Mouse (Mus musculus) midbrain, embryonic 15.5 days (tissue): ENCODE results near the gene Nhlh1. TPM values are rescaled to one million over a fixed set of nuclear protein-coding genes. Genes with fewer than 3 reads are reported as not detected.

Experiments used
- ATAC-seq: fragments of 200-750 bp; cut with Nextera tagmentation; replicated peaks from 2 replicates; pipeline ENCODE4 v1.8.0; 2017; ENCODE audit warnings: moderate TSS enrichment
- H3K27ac ChIP-seq: fragments of 300-500 bp; sonication (generic); 2 replicates; pipeline ENCODE4 v1.5.1; 2015; ENCODE audit warnings: mild to moderate bottlenecking, inconsistent platforms
- H3K27me3 ChIP-seq: fragments of 300-500 bp; sonication (generic); replicated peaks from 2 replicates; pipeline ENCODE4 v1.6.1; 2015; ENCODE audit warnings: inconsistent platforms
- H3K36me3 ChIP-seq: fragments of 300-500 bp; sonication (generic); replicated peaks from 2 replicates; pipeline ENCODE4 v1.6.1; 2015; ENCODE audit warnings: inconsistent platforms
- H3K4me1 ChIP-seq: fragments of 300-500 bp; sonication (generic); 2 replicates; pipeline ENCODE4 v1.6.1; 2015; ENCODE audit warnings: inconsistent platforms
- H3K4me2 ChIP-seq: fragments of 300-500 bp; sonication (generic); 2 replicates; pipeline ENCODE4 v1.6.1; 2015; ENCODE audit warnings: inconsistent platforms, mild to moderate bottlenecking, moderate library complexity
- H3K4me3 ChIP-seq: fragments of 300-500 bp; sonication (generic); 2 replicates; pipeline ENCODE4 v1.5.1; 2015; ENCODE audit warnings: mild to moderate bottlenecking, inconsistent platforms
- H3K9ac ChIP-seq: fragments of 300-500 bp; sonication (generic); 2 replicates; pipeline ENCODE4 v1.6.1; 2015; ENCODE audit warnings: mild to moderate bottlenecking, inconsistent platforms
- H3K9me3 ChIP-seq: fragments of 300-500 bp; sonication (generic); 2 replicates; pipeline ENCODE4 v1.6.1; 2016; ENCODE audit warnings: inconsistent platforms
- WGBS: fragments of 180-500 bp; shearing (Covaris S2); methylation state at CpG from one replicate; pipeline ENCODE4 v1.1.7; 2015; ENCODE audit warnings: mixed read lengths; 5-methylcytosine and 5-hydroxymethylcytosine counted together
- polyA plus RNA-seq: library from polyadenylated mRNA; unstranded; fragments of >200 nt; fragmentation: Nextera tagmentation; extraction: Ambion mirVana; gene quantifications from 2 replicates; pipeline ENCODE4 v1.2.1, GENCODE M21; 2015

Gene Nhlh1
- polyA plus RNA-seq, 1 experiment from 2014 or later = 2.0 TPM

DNA sequence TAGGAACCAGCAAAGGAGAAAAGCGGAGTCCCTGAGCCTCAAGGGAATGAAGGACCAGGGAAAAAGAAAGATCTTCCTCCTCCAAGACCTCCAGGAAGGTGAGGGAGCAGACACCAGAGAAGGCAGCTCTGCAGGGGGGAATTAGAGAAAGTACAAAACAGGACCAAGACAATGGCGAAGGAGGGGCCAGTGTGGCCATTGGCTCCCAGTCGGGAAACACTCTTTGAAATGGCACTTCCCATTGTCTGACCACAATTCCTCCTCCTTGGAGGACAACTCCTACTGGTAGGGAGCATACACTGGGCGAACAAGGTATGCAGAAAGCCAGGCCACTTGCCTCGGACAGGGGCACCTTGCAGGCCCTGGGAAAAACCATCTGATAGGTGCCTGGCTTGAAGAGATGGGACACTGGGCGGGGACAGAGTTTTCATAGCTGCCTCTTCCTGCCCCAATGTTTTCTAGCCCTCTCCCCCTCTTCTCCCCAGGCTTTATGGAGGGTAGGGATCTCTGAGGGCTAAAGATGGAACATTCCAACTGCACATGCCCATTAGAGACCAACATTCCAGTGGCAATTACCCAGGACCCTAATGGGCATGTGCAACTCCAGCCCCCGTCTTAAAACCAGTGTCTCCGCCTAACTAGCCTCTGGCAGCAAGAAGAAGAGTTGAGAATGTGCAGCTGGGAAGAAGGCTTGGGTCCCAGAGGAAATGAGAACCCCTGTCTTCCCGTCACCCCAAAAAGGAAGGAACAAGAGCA, 33.1 kb downstream of the Nhlh1 start:
- no peak for ATAC-seq
- H3K36me3 ChIP-seq = no peaks in the 10 kb centered on the region
- peak overlapping the region; percentile 99 for H3K4me3 ChIP-seq
- 14% methylated on average over 9 of the region's 9 CpGs for whole genome bisulfite sequencing
- peak overlapping the region; percentile 95 for H3K9ac ChIP-seq
- H3K4me2 ChIP-seq = peak overlapping the region; percentile 87
- H3K27me3 ChIP-seq = no peaks in the 10 kb centered on the region
- H3K27ac ChIP-seq = peak overlapping the region; percentile 4; the same call in 1 of the 2 replicates
- peaks cover 77% of the 10 kb centered on the region for H3K4me1 ChIP-seq
- H3K9me3 ChIP-seq = no peaks in the 10 kb centered on the region

DNA sequence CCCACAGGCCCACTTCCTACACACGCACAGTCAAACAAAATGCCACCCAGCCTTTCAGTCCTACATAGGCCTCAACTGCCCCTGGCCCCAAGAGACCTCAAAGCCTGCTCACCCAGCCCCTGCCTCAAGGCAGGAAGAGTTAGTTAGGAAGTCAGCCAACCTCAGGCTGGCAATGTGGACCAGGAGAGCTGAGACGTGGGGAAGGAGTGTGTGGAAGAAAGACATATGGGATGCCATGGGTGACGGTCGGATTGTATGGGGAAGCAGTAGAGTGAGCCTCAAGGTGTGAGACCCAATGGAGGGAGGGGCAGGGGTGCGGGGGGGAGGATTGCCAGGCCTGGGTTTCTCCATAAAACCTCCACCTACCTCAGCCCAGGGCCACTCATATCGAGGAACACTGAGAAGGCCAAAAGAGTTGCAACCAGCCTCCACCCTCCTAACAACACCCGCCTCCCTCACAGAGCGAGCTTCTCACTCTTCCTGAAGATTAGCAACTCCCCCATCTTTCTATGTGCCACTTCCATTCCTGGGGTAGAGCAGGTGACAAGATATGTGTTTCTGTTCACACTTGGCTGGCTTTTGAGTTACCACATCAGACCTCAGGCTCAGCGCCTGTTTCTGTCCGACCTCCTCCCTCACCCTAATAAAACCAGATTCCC, 37.4 kb downstream of the Nhlh1 start:
- no peak for ATAC-seq
- H3K4me2 ChIP-seq = no peak overlapping the region
- H3K4me1 ChIP-seq = peaks cover 95% of the 10 kb centered on the region
- no peaks in the 10 kb centered on the region for H3K9me3 ChIP-seq
- no peaks in the 10 kb centered on the region for H3K27me3 ChIP-seq
- H3K4me3 ChIP-seq = no peak overlapping the region
- H3K9ac ChIP-seq = no peak overlapping the region
- H3K36me3 ChIP-seq = no peaks in the 10 kb centered on the region
- WGBS = 62% methylated on average over 10 of the region's 10 CpGs
- no peak overlapping the region for H3K27ac ChIP-seq

DNA sequence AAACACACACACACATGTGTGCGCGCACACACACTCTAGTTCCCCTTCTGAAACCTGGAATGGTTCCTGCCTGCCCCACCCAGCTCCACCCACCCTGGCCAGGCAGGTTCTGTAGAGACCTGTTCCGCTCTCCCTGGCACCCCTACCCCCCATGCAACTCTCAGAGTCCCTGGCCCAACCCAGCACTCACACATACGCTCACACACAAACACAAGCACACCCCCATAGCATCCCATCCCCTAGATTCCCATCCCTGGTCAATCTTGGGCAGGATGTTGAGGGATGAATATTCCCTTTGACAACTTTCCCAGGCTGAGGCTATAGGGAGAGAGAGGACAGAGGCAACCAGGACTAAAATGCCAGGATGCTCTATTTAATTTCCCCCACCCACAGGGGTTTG, 38.0 kb downstream of the Nhlh1 start:
- Histone ChIP-seq H3K9ac (no peak overlapping the region), H3K4me1 (peaks cover 95% of the 10 kb centered on the region), H3K4me2 (no peak overlapping the region), H3K4me3 (no peak overlapping the region), H3K9me3 (no peaks in the 10 kb centered on the region), H3K27me3 (no peaks in the 10 kb centered on the region), H3K36me3 (no peaks in the 10 kb centered on the region), H3K27ac (peak overlapping the region; percentile 81; the same call in 1 of the 2 replicates)
- 88% methylated on average over 4 of the region's 4 CpGs for WGBS
- no peak for ATAC-seq

DNA sequence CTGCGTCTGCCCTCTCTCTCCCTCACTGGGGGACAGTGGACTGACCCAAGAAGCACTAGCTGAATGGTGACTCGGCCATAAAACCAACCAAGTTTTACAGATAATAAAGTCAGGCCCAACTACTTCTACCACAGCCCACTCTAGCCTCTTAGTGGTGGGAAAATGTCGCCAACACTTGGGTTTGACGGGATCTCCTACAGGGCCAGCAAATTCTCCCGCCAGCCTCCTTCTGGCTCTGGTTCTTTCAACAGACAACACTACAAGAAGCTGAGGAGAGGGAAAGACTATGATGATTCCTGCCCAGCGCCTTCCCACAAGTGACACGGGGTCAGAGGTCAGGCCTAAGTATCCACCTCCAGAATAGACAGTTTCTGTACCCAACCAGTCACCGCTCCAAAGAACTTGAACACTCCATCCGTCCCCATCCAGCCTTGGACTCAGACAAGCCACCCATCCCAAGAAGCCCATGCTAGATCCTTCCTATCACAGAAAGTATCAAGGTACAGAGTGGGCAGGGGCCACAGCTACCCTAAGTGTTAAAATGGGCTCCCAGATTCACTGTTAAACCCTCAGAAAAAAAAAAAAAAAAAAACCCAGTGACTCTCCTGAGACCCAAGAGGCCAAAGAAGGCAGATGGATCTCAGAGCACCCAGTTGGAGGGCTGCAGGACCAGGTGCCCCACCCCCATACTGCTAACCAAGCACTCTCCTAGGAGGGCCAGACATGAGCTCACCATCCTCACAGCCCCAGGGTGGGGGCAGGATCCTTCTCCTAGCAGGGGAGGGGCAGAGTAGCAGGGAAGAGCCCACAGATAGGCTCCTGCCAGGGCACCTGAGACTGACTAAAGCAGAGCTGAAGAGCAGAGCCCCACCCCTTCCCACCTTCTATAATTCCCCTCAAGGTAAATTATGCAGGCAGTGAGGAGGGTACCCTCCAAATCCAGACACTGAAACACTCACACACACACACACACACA, 38.7 kb downstream of the Nhlh1 start:
- H3K27me3 ChIP-seq = no peaks in the 10 kb centered on the region
- no peak for ATAC-seq
- peaks cover 95% of the 10 kb centered on the region for H3K4me1 ChIP-seq
- no peaks in the 10 kb centered on the region for H3K36me3 ChIP-seq
- WGBS = 54% methylated on average over 9 of the region's 9 CpGs
- no peak overlapping the region for H3K9ac ChIP-seq
- no peak overlapping the region for H3K4me3 ChIP-seq
- no peak overlapping the region for H3K4me2 ChIP-seq
- H3K27ac ChIP-seq = peak overlapping the region; percentile 81
- no peaks in the 10 kb centered on the region for H3K9me3 ChIP-seq

DNA sequence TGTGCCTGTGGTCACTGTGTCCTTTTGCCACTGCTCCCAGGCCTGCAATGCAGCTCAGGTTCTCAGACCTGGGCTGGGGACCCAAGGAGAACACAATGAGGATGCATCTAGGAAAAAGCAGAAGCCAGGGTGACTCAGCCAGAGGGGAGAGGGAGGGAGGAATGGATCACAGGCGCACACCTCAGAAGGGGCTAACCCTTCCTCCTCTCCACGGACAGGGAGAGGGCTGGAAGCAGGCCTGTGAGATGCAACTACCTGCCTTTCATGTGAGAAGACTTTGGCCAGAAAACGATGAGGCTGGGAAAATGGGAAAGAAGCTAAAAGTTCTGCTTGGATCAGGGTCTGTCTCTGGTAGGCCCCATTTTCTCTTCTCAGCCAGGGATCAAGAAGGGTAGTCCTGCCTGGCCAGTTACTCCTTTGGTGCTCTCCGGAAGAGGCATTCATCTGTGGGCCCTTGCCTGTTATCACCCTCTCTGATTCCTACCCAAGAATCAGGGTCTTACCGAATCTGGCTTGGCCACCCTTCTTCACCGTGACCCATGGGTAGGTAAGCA, 39.8 kb downstream of the Nhlh1 start:
- Histone ChIP-seq H3K36me3 (no peaks in the 10 kb centered on the region), H3K27me3 (no peaks in the 10 kb centered on the region), H3K4me3 (no peak overlapping the region), H3K9ac (peak overlapping the region; percentile 12; the same call in 1 of the 2 replicates), H3K9me3 (no peaks in the 10 kb centered on the region), H3K4me1 (peaks cover 93% of the 10 kb centered on the region), H3K4me2 (peak overlapping the region; percentile 43), H3K27ac (peak overlapping the region; percentile 81)
- no peak; the same call in 1 of the 2 replicates for ATAC-seq
- 47% methylated on average over 6 of the region's 6 CpGs for WGBS

DNA sequence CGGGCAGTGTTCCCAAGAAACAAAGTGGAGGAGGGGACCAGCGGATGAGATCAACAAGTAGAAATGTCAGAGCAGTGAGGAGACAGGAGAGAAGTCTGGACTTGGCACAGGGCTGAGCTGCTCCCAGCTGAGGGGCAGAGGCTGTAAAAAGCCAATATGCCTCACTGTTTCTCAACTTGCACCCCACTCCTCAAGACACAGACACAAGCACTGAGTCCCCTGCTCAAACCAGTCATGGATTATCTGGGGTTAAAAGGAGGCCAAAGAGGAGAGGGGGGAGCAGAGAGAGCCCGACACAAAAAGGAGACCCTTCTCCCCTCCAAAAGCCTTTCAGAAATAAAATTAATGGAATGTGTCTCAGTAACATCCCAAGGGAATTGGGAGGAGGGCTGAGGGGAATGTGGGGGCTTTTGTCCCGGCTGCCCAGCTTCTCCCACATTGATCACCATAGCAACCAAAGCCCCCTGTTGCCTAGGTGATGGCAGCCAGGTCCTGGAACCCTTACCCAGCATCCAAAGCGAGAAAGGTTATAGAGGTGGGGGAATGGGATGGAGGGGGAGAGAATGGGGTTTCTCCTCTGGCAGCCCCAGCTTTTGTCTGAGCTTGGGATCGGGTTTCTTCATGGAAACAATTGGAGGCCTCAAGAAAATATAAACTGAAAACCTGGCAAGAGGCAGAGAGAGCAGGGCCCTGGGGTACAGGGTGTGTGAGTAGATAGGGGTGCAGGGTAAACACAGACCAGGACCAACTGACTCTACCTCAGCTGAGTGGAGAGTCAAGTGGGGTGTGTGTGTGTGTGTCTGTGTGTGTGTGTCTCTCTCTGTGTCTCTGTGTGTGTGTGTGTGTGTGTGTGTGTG, 40.5 kb downstream of the Nhlh1 start:
- Histone ChIP-seq H3K9me3 (no peaks in the 10 kb centered on the region), H3K27ac (peak overlapping the region; percentile 81), H3K27me3 (no peaks in the 10 kb centered on the region), H3K4me3 (peak overlapping the region; percentile 3; the same call in 1 of the 2 replicates), H3K36me3 (no peaks in the 10 kb centered on the region; the same call in 1 of the 2 replicates), H3K9ac (peak overlapping the region; percentile 12; the same call in 1 of the 2 replicates), H3K4me1 (peaks cover 93% of the 10 kb centered on the region), H3K4me2 (peak overlapping the region; percentile 43)
- 4% methylated on average over 6 of the region's 6 CpGs for WGBS
- peak; percentile 82 for ATAC-seq

DNA sequence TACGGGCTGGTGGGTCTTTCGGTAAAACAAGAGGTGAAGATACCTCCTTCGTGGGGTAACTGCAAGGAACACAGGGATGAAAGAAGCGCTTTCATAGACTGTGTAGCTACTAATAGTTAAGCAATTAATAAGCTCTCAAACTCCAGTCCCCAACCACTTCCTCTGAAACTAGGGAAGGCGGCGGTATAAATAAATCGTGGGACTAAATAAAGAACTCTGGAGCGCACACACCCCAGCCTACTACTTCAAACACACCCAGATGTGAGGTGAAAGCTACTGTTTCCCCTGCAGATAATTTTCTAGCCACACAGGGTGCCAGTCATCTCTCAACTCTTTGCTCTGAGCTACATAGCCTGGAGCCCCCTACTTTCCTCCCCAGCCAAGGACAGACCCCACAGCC, 41.3 kb downstream of the Nhlh1 start:
- Histone ChIP-seq H3K27me3 (no peaks in the 10 kb centered on the region), H3K36me3 (peaks cover 8% of the 10 kb centered on the region; the same call in 1 of the 2 replicates), H3K27ac (peak overlapping the region; percentile 81), H3K9ac (no peak overlapping the region), H3K4me2 (peak overlapping the region; percentile 43), H3K4me1 (peaks cover 87% of the 10 kb centered on the region), H3K9me3 (no peaks in the 10 kb centered on the region), H3K4me3 (no peak overlapping the region)
- ATAC-seq = no peak
- WGBS = 39% methylated on average over 8 of the region's 8 CpGs

DNA sequence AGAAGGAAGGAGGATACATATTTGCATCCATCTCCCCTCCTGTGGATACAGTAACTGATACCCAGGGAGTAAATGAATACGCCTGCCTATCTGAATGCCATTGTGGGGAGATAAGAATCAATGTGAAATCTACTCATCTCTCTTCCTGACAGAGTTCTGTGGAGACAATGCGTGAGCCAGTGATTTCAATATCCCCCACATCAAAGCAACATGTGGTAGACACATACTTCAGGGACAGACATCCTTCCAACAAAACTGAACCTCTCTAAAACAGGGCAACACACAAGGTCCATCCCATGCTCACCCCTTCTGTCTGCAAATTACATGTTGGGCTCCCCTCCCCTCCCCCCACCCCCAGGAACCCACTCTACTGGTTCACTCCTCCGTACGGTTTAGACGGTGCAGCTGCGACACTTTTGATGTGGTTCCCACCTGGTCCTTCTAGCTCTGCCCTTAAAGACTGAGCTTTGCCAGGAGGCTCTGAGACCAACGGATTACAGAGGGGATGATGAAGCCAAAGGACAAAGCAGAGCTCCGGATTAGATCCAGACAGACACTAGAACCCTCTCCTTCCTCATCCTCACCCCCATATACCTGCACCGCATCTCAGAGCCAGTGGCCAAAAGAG, 41.9 kb downstream of the Nhlh1 start:
- Histone ChIP-seq H3K4me1 (peaks cover 81% of the 10 kb centered on the region), H3K9ac (no peak overlapping the region), H3K4me2 (peak overlapping the region; percentile 43)

DNA sequence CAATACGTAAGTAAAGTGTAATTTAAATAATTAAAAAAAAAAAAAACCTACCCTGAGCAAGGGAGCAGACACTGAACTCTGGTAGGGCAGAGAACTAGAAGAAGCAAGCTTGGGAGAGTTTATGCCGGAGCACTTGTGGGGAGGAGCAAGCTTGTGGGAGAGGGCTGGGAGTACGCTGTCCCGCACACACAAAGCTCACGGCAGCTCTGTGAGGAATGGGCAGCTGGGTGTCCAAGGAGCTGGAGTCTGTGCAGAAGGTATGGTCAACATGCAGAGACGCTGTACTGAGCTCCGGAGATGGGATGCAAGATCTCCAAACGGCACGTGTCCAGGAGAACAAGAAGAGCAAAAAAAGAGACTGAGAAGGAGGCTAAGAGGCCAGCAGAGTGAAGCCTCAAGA, 42.6 kb downstream of the Nhlh1 start:
- H3K4me3 ChIP-seq = no peak overlapping the region
- no peaks in the 10 kb centered on the region for H3K9me3 ChIP-seq
- H3K4me2 ChIP-seq = peak overlapping the region; percentile 43
- peaks cover 11% of the 10 kb centered on the region; the same call in 1 of the 2 replicates for H3K36me3 ChIP-seq
- peak overlapping the region; percentile 81; the same call in 1 of the 2 replicates for H3K27ac ChIP-seq
- H3K27me3 ChIP-seq = no peaks in the 10 kb centered on the region
- WGBS = 17% methylated on average over 9 of the region's 9 CpGs
- no peak for ATAC-seq
- H3K4me1 ChIP-seq = peaks cover 75% of the 10 kb centered on the region
- H3K9ac ChIP-seq = no peak overlapping the region

More for the DNA sequence above, 41.9 kb downstream of the Nhlh1 start:
- no peak for ATAC-seq
- H3K9me3 ChIP-seq = no peaks in the 10 kb centered on the region
- no peak overlapping the region for H3K4me3 ChIP-seq
- 25% methylated on average over 9 of the region's 9 CpGs for WGBS
- H3K36me3 ChIP-seq = peaks cover 8% of the 10 kb centered on the region; the same call in 1 of the 2 replicates
- peak overlapping the region; percentile 81 for H3K27ac ChIP-seq
- H3K27me3 ChIP-seq = no peaks in the 10 kb centered on the region

DNA sequence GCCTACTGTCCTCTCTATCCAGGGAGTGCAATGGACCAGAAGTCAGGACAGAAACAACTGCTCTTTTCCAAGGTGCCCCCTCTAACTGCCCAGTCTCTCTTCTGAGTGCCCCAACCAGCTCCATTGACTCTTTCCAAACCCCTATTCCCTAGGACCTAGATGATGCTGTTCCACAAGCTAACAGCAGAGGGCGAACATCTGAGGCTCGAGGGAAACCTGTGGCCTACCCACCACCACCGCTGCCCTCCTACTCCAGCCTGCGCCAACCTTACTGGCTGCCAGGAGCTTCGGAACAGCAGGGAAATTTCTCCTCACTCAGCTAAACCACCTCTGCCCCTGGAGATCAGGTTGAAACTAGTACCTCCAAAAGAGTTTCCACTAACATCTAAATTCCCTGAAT, 45.3 kb downstream of the Nhlh1 start:
- peak overlapping the region; percentile 22 for H3K27ac ChIP-seq
- no peaks in the 10 kb centered on the region for H3K9me3 ChIP-seq
- peaks cover 47% of the 10 kb centered on the region for H3K4me1 ChIP-seq
- 12% methylated on average over 5 of the region's 5 CpGs for WGBS
- H3K4me3 ChIP-seq = no peak overlapping the region
- H3K36me3 ChIP-seq = peaks cover 36% of the 10 kb centered on the region; the same call in 1 of the 2 replicates
- H3K9ac ChIP-seq = no peak overlapping the region
- 0 out of 2 replicates have a peak, but pooled peaks have one; percentile 27 for ATAC-seq
- H3K27me3 ChIP-seq = no peaks in the 10 kb centered on the region
- no peak overlapping the region for H3K4me2 ChIP-seq
